Mouse (Mus musculus) MEL (cell line): Measurements from ENCODE around the gene Casc4.

ENCODE experiments used
- ETS1 ChIP-seq: IDR thresholded peaks from 2 replicates; pipeline ENCODE4 v1.6.1; 2012; ENCODE audit warnings: low read depth, mild to moderate bottlenecking, inconsistent platforms, low read length, improper control_type of control experiment, moderate library complexity
- ZMIZ1 ChIP-seq: IDR thresholded peaks from 2 replicates; pipeline ENCODE4 v1.6.1; 2012; ENCODE audit warnings: low read depth, mild to moderate bottlenecking, inconsistent platforms, low read length, improper control_type of control experiment, moderate library complexity

DNA sequence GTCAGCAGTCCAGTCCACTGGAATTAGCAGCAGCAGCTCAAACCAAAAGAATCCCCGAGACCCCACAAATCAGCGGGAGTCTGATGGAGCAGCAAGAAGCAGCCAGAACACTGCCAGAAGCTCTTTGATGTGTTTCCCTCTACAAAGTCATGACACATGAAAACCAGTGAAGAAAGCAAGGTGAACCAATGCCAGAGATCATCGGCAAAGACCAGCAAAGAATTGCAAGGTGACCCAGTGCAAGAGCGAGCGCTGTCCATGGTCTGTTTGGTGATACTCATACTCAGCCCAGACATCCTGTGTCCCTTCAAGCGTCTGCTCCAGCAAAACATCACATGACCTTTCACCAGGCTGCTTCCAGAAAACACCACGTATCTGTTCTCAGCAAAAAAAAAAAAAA is 45.0 kb upstream of the Casc4 start:
- TF ChIP-seq ETS1 (no peak), ZMIZ1 (no peak)
